In the genomic region with DNA sequence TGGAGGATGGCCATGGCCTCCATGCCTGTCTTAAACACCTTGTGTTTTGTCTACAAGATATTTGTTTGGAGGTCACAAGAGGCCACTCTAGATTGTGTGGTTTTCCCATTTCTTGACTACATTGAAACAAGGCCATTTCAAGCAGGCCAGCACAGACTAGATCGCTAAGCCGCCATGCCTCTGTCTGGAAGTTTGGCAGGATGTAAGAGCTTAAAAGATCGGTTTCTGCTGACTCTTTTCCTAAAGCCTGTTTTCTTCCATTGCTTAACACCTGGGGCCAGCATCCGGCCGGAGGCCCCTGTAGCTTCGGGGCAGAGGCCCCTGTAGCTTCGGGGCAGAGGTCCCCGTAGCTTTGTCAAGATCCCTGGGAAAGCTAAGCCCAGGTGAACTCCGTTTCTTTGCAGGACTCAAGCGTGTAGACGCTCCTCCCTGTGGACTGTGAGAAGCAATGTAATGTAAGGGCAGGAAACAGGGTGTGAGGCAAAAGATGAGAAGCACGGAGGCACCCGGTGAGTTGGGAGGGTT, we compare ENCODE assay signal across 9 mouse cellular contexts.
DNase-seq lines count a peak whose midpoint lies in the region; ATAC-seq and TF ChIP-seq lines count a peak whose summit lies in the region.
"Had no signal": no experiment of that assay in that cellular context is flagged by ENCODE, and none has a peak within 500 bp of the region (broad histone marks: within the 10 kb centered on the region; RNA-seq: fewer than 3 reads in every experiment).

No protein-coding gene starts in this region.

- WGBS in hindbrain, embryonic 10.5 days = 46% methylated on average over 13 of the region's 13 CpGs
- 46% methylated on average over 13 of the region's 13 CpGs for WGBS in hindbrain, embryonic 14.5 days
- WGBS in hindbrain, embryonic 13.5 days = 48% methylated on average over 13 of the region's 13 CpGs
- WGBS in liver, postnatal 0 days (ENCODE audit: insufficient replicate concordance) = 39% methylated on average over 13 of the region's 13 CpGs

- H3K4me3 ChIP-seq in hindbrain, embryonic 10.5 days = no peak overlapping the region
- no peak overlapping the region for H3K4me3 ChIP-seq in hindbrain, embryonic 14.5 days (replicated peaks; ENCODE audit: low read length)
- no peak overlapping the region for H3K4me3 ChIP-seq in hindbrain, embryonic 13.5 days
- H3K4me3 ChIP-seq in liver, postnatal 0 days (ENCODE audit: low read depth, low read length) = no peak overlapping the region

- TF ChIP-seq CTCF in liver, postnatal 0 days (IDR thresholded peaks at IDR 0.05; ENCODE audit: low read depth) = no peak

- H3K27ac ChIP-seq in hindbrain, embryonic 10.5 days = peak overlapping the region; percentile 73
- H3K27ac ChIP-seq in hindbrain, embryonic 14.5 days = no peak overlapping the region
- H3K27ac ChIP-seq in hindbrain, embryonic 13.5 days = peak overlapping the region; percentile 26; the same call in 1 of the 2 replicates
- no peak overlapping the region for H3K27ac ChIP-seq in liver, postnatal 0 days (ENCODE audit: low read depth)

- no peak for TF ChIP-seq EP300 in liver, postnatal 0 days (IDR thresholded peaks at IDR 0.05; ENCODE audit: low read depth)

- H3K4me1 ChIP-seq in hindbrain, embryonic 10.5 days (replicated peaks) = peaks cover 63% of the 10 kb centered on the region
- peaks cover 32% of the 10 kb centered on the region for H3K4me1 ChIP-seq in hindbrain, embryonic 14.5 days (replicated peaks; ENCODE audit: control insufficient read depth, insufficient read depth, low read length)
- peaks cover 58% of the 10 kb centered on the region for H3K4me1 ChIP-seq in hindbrain, embryonic 13.5 days (replicated peaks)
- H3K4me1 ChIP-seq in liver, postnatal 0 days (ENCODE audit: insufficient read depth) = peaks cover 9% of the 10 kb centered on the region

- H3K4me2 ChIP-seq in hindbrain, embryonic 14.5 days (replicated peaks) = no peak overlapping the region
- peak overlapping the region; percentile 26; the same call in 1 of the 2 replicates for H3K4me2 ChIP-seq in hindbrain, embryonic 13.5 days
- H3K4me2 ChIP-seq in liver, postnatal 0 days (ENCODE audit: low read depth, low read length) = peak overlapping the region; percentile 43

- no peaks in the 10 kb centered on the region for H3K9me3 ChIP-seq in hindbrain, embryonic 10.5 days
- no peaks in the 10 kb centered on the region for H3K9me3 ChIP-seq in hindbrain, embryonic 14.5 days (ENCODE audit: control insufficient read depth, low read length)
- no peaks in the 10 kb centered on the region for H3K9me3 ChIP-seq in hindbrain, embryonic 13.5 days
- no peaks in the 10 kb centered on the region for H3K9me3 ChIP-seq in liver, postnatal 0 days (ENCODE audit: low read length)

- H3K36me3 ChIP-seq in hindbrain, embryonic 10.5 days = no peaks in the 10 kb centered on the region
- no peaks in the 10 kb centered on the region for H3K36me3 ChIP-seq in hindbrain, embryonic 14.5 days (replicated peaks; ENCODE audit: control insufficient read depth, insufficient read depth)
- no peaks in the 10 kb centered on the region for H3K36me3 ChIP-seq in hindbrain, embryonic 13.5 days
- H3K36me3 ChIP-seq in liver, postnatal 0 days (replicated peaks; ENCODE audit: insufficient read depth, low read length) = no peaks in the 10 kb centered on the region

- no peak overlapping the region for H3K9ac ChIP-seq in hindbrain, embryonic 14.5 days
- H3K9ac ChIP-seq in hindbrain, embryonic 13.5 days = peak overlapping the region; percentile 20
- no peak overlapping the region for H3K9ac ChIP-seq in liver, postnatal 0 days (replicated peaks)

- no peak for ATAC-seq in hindbrain, embryonic 14.5 days (ENCODE audit: low FRiP score)
- peak; percentile 9; the same call in 1 of the 2 replicates for ATAC-seq in hindbrain, embryonic 13.5 days (ENCODE audit: low FRiP score)
- no peak for ATAC-seq in liver, postnatal 0 days

- no peak for DNase-seq in hindbrain, embryonic 10.5 days (ENCODE audit: low spot score)
- DNase-seq in hindbrain, embryonic 14.5 days (ENCODE audit: low spot score) = no peak
- DNase-seq in ZHBTc4 (ENCODE audit: low read depth, low spot score) = peak; percentile 32
- no peak for DNase-seq in liver, postnatal 0 days
- DNase-seq in layer of hippocampus, adult 9-11 months = no peak
- DNase-seq in ovary, postnatal 10 days (ENCODE audit: low spot score) = no peak
- DNase-seq in layer of hippocampus, adult 9-10 months (ENCODE audit: low spot score) = no peak
- DNase-seq: adrenal gland, postnatal 14 days had no signal

- H3K27me3 ChIP-seq in hindbrain, embryonic 10.5 days (ENCODE audit: insufficient read depth, poor library complexity, severe bottlenecking) = 0 out of 2 replicates have a peak, but pooled peaks cover 4% of the 10 kb centered on the region
- no peaks in the 10 kb centered on the region for H3K27me3 ChIP-seq in hindbrain, embryonic 14.5 days (ENCODE audit: control insufficient read depth, insufficient read depth, low read length)
- H3K27me3 ChIP-seq in hindbrain, embryonic 13.5 days = no peaks in the 10 kb centered on the region
- no peaks in the 10 kb centered on the region for H3K27me3 ChIP-seq in liver, postnatal 0 days (ENCODE audit: insufficient read depth, low read length)

Comparison
In these comparisons a context has a peak if more than half of its experiments do, and no peak if none do; other contexts are left out.
1. H3K27ac ChIP-seq: peak in hindbrain, embryonic 10.5 days (single experiment) and hindbrain, embryonic 13.5 days (single experiment); none in hindbrain, embryonic 14.5 days (single experiment) and liver, postnatal 0 days (single experiment).